Mouse (Mus musculus) effector memory CD4-positive, alpha-beta T cell, adult 5 months (primary cell): Measurements from ENCODE around the gene Mllt6. TPM values are rescaled to one million over a fixed set of nuclear protein-coding genes. Genes with fewer than 3 reads are reported as not detected.

Experiments used
- polyA plus RNA-seq: library from polyadenylated mRNA; unstranded; fragments of 100-300 nt; shearing (Covaris generic); gene quantifications from one replicate; pipeline ENCODE4 v1.2.1, GENCODE M21; 2017

The Mllt6 gene
- 7.2 TPM for polyA plus RNA-seq

GRCm38 (mm10) chr11:97662893-97663527, at the start of gene Mllt6:
Gene Mllt6, plus strand, starts transcription at chr11:97663414.

GRCm38 (mm10) chr11:97629576-97629975, 33.6 kb upstream of the Mllt6 start, which contains the start of gene Epop:
Gene Epop, minus strand, starts transcription at chr11:97629702.

GRCm38 (mm10) chr11:97685613-97686321, 22.6 kb downstream of the Mllt6 start, which contains the start of gene Cisd3:
Gene Cisd3, plus strand, starts transcription at chr11:97685826.

GRCm38 (mm10) chr11:97700003-97700745, 37.0 kb downstream of the Mllt6 start, which contains the start of gene Pcgf2:
Gene Pcgf2, minus strand, starts transcription at chr11:97700497.

GRCm38 (mm10) chr11:97703039-97703826, 40.0 kb downstream of the Mllt6 start, which contains the start of gene Psmb3:
Gene Psmb3, plus strand, starts transcription at chr11:97703399.

Other genes starting within 250 kb of the Mllt6 start
- gene Arhgap23, start 247.9 kb upstream of the Mllt6 start, polyA plus RNA-seq, result not detected
- not detected for gene 4933428G20Rik, start 163.1 kb upstream of the Mllt6 start, polyA plus RNA-seq
- gene Srcin1, start 87.2 kb upstream of the Mllt6 start, polyA plus RNA-seq, result not detected
- 16.0 TPM for gene Epop, start 33.7 kb upstream of the Mllt6 start, polyA plus RNA-seq
- gene Cisd3, start 22.4 kb downstream of the Mllt6 start, polyA plus RNA-seq, result 39.1 TPM
- 5.2 TPM for gene Pcgf2, start 37.1 kb downstream of the Mllt6 start, polyA plus RNA-seq
- gene Psmb3, start 40.0 kb downstream of the Mllt6 start, polyA plus RNA-seq, result 267 TPM
- gene Pip4k2b, start 81.3 kb downstream of the Mllt6 start, polyA plus RNA-seq, result 3.3 TPM
- 165 TPM for gene Cwc25, start 103.1 kb downstream of the Mllt6 start, polyA plus RNA-seq
- gene 1700001P01Rik, start 112.5 kb downstream of the Mllt6 start, polyA plus RNA-seq, result not detected
- gene Rpl23, start 119.0 kb downstream of the Mllt6 start, polyA plus RNA-seq, result 496 TPM
- 114 TPM for gene Lasp1, start 135.6 kb downstream of the Mllt6 start, polyA plus RNA-seq
- gene B230217C12Rik, start 177.4 kb downstream of the Mllt6 start, polyA plus RNA-seq, result 1.0 TPM
- gene Fbxo47, start 220.7 kb downstream of the Mllt6 start, polyA plus RNA-seq, result 0.97 TPM